Mouse (Mus musculus) thymus, adult 2 months (tissue): Measurements from ENCODE around the gene Zc3h15.

Source experiments
- CTCF ChIP-seq: fragments of 200-500 bp; IDR thresholded peaks from 2 replicates; pipeline ENCODE4 v1.5.1; 2012; ENCODE audit warnings: mild to moderate bottlenecking, control low read depth, low read length, moderate library complexity, borderline replicate concordance; ENCODE audit not compliant: control insufficient read depth, poor library complexity, insufficient read depth; ENCODE audit errors: extremely low read depth
- POLR2A ChIP-seq: fragments of 200-500 bp; IDR thresholded peaks from 2 replicates; pipeline ENCODE4 v1.6.1; 2012; ENCODE audit warnings: mild to moderate bottlenecking, low read length, control low read depth, moderate library complexity; ENCODE audit not compliant: control insufficient read depth, poor library complexity, insufficient read depth; ENCODE audit errors: extremely low read depth

GRCm38 (mm10) chr2:83627495-83627894, 16.7 kb upstream of the Zc3h15 start:
- TF ChIP-seq CTCF (no peak), POLR2A (no peak)
